Mouse (Mus musculus) kidney, postnatal 0 days (tissue): ENCODE results near the gene Rad9a. TPM values are rescaled to one million over a fixed set of nuclear protein-coding genes. Genes with fewer than 3 reads are reported as not detected.
A peak's percentile ranks its signal among the peaks of the same experiment; 100 is the strongest.

ENCODE experiments used
- ATAC-seq: fragments of 200-750 bp; cut with Nextera tagmentation; replicated peaks from 2 replicates; pipeline ENCODE4 v1.8.0; 2017; ENCODE audit warnings: low read depth, moderate number of reproducible peaks, moderate TSS enrichment, moderate library complexity; ENCODE audit not compliant: low FRiP score
- DNase-seq: peaks from one replicate; pipeline ENCODE4 v3.0.0-alpha.2; 2016; ENCODE audit warnings: low spot score
- H3K27ac ChIP-seq: fragments of 300-500 bp; sonication (generic); 2 replicates; pipeline ENCODE4 v1.5.1; 2014; ENCODE audit warnings: mild to moderate bottlenecking
- H3K27me3 ChIP-seq: fragments of 300-500 bp; sonication (generic); 2 replicates; pipeline ENCODE4 v1.6.1; 2014; ENCODE audit warnings: low read length, mixed read lengths; ENCODE audit not compliant: insufficient read depth
- H3K36me3 ChIP-seq: fragments of 300-500 bp; sonication (generic); 2 replicates; pipeline ENCODE4 v1.6.1; 2014; ENCODE audit warnings: low read length, mixed read lengths; ENCODE audit not compliant: insufficient read depth
- H3K4me1 ChIP-seq: fragments of 300-500 bp; sonication (generic); replicated peaks from 2 replicates; pipeline ENCODE4 v1.6.1; 2014; ENCODE audit warnings: antibody characterized with exemption, low read length, mixed read lengths; ENCODE audit not compliant: insufficient read depth
- H3K4me2 ChIP-seq: fragments of 300-500 bp; sonication (generic); 2 replicates; pipeline ENCODE4 v1.6.1; 2014; ENCODE audit warnings: mild to moderate bottlenecking, low read length, moderate library complexity, mixed read lengths
- H3K4me3 ChIP-seq: fragments of 300-500 bp; sonication (generic); replicated peaks from 2 replicates; pipeline ENCODE4 v1.5.1; 2014; ENCODE audit warnings: low read depth, low read length
- H3K9ac ChIP-seq: fragments of 300-500 bp; sonication (generic); 2 replicates; pipeline ENCODE4 v1.6.1; 2014; ENCODE audit warnings: low read depth, low read length
- H3K9me3 ChIP-seq: fragments of 300-500 bp; sonication (generic); replicated peaks from 2 replicates; pipeline ENCODE4 v1.6.1; 2016; ENCODE audit warnings: low read length, inconsistent platforms, mixed read lengths
- CTCF ChIP-seq: IDR thresholded peaks from 2 replicates; pipeline ENCODE4 v1.5.1; 2016; ENCODE audit warnings: antibody characterized with exemption, low read depth, mild to moderate bottlenecking, moderate library complexity
- WGBS: fragments of 180-500 bp; shearing (Covaris S2); extraction: QIAGEN DNeasy Blood & Tissue Kit; methylation state at CpG from one replicate; pipeline ENCODE4 v1.1.7; 2014; 5-methylcytosine and 5-hydroxymethylcytosine counted together
- polyA plus RNA-seq: library from polyadenylated mRNA; unstranded; fragments of >200 nt; fragmentation: Nextera tagmentation; extraction: Ambion mirVana; gene quantifications from 2 replicates; pipeline ENCODE4 v1.2.1, GENCODE M21; 2015

Rad9a gene
- polyA plus RNA-seq, 1 experiment from 2014 or later, result 22.8 TPM

- Histone ChIP-seq H3K27ac (no peak overlapping the region), H3K9ac (no peak overlapping the region), H3K4me3 (no peak overlapping the region), H3K36me3 (no peaks in the 10 kb centered on the region), H3K4me1 (peaks cover 9% of the 10 kb centered on the region), H3K9me3 (no peaks in the 10 kb centered on the region), H3K27me3 (no peaks in the 10 kb centered on the region), H3K4me2 (no peak overlapping the region)
- DNase-seq (peak; percentile 12), ATAC-seq (no peak)
- 58% methylated on average over 4 of the region's 4 CpGs for WGBS
- TF ChIP-seq CTCF, result peak; percentile 33; the same call in 1 of the 2 replicates
Observed at GRCm38 (mm10) chr19:4204889-4205288, 3.4 kb upstream of the Rad9a start.

GRCm38 (mm10) chr19:4203604-4204326, 2.3 kb upstream of the Rad9a start:
- Histone ChIP-seq H3K9me3 (no peaks in the 10 kb centered on the region), H3K4me1 (peaks cover 9% of the 10 kb centered on the region), H3K4me2 (no peak overlapping the region), H3K4me3 (no peak overlapping the region), H3K36me3 (peaks cover 6% of the 10 kb centered on the region; the same call in 1 of the 2 replicates), H3K27me3 (no peaks in the 10 kb centered on the region), H3K9ac (no peak overlapping the region), H3K27ac (no peak overlapping the region)
- DNase-seq (peak; percentile 11), ATAC-seq (no peak)
- TF ChIP-seq CTCF, result no peak
- WGBS, result 63% methylated on average over 13 of the region's 13 CpGs

- WGBS, result 60% methylated on average over 3 of the region's 3 CpGs
- ATAC-seq, result no peak
- no peak for DNase-seq
- peaks cover 9% of the 10 kb centered on the region for H3K4me1 ChIP-seq
- H3K4me2 ChIP-seq, result no peak overlapping the region
- no peak overlapping the region for H3K27ac ChIP-seq
- no peaks in the 10 kb centered on the region for H3K27me3 ChIP-seq
- no peak overlapping the region for H3K4me3 ChIP-seq
- H3K36me3 ChIP-seq, result peaks cover 6% of the 10 kb centered on the region; the same call in 1 of the 2 replicates
- no peaks in the 10 kb centered on the region for H3K9me3 ChIP-seq
- no peak overlapping the region for H3K9ac ChIP-seq
- peak; percentile 32 for TF ChIP-seq CTCF
Observed at GRCm38 (mm10) chr19:4203148-4203547, 1.7 kb upstream of the Rad9a start.

GRCm38 (mm10) chr19:4202149-4202548, 687 bp upstream of the Rad9a start:
- ATAC-seq, result no peak

GRCm38 (mm10) chr19:4197180-4197579, 4.3 kb downstream of the Rad9a start:
- ATAC-seq, result no peak

More at GRCm38 (mm10) chr19:4202149-4202548, 687 bp upstream of the Rad9a start:
- Histone ChIP-seq H3K4me1 (peaks cover 9% of the 10 kb centered on the region), H3K4me2 (peak overlapping the region; percentile 87), H3K36me3 (peaks cover 6% of the 10 kb centered on the region; the same call in 1 of the 2 replicates), H3K9ac (peak overlapping the region; percentile 62), H3K27me3 (no peaks in the 10 kb centered on the region), H3K4me3 (peak overlapping the region; percentile 53), H3K27ac (no peak overlapping the region), H3K9me3 (no peaks in the 10 kb centered on the region)
- no peak for DNase-seq
- whole genome bisulfite sequencing, result 42% methylated on average over 7 of the region's 7 CpGs
- no peak for TF ChIP-seq CTCF

GRCm38 (mm10) chr19:4196548-4196947, 4.9 kb downstream of the Rad9a start:
- 0% methylated on average over 5 of the region's 5 CpGs for WGBS
- no peak for TF ChIP-seq CTCF
- ATAC-seq, result no peak
- Histone ChIP-seq H3K9ac (0 out of 2 replicates have a peak overlapping the region, but pooled peaks have one; percentile 24), H3K27me3 (no peaks in the 10 kb centered on the region), H3K4me1 (peaks cover 19% of the 10 kb centered on the region), H3K27ac (no peak overlapping the region), H3K36me3 (peaks cover 32% of the 10 kb centered on the region), H3K4me2 (no peak overlapping the region), H3K9me3 (no peaks in the 10 kb centered on the region), H3K4me3 (no peak overlapping the region)
- DNase-seq, result no peak

More at GRCm38 (mm10) chr19:4197180-4197579, 4.3 kb downstream of the Rad9a start:
- Histone ChIP-seq H3K4me2 (no peak overlapping the region), H3K36me3 (peaks cover 32% of the 10 kb centered on the region), H3K9me3 (no peaks in the 10 kb centered on the region), H3K27me3 (no peaks in the 10 kb centered on the region), H3K4me3 (no peak overlapping the region), H3K4me1 (peaks cover 19% of the 10 kb centered on the region), H3K27ac (no peak overlapping the region), H3K9ac (no peak overlapping the region)
- WGBS, result 59% methylated on average over 3 of the region's 3 CpGs
- DNase-seq, result no peak
- no peak for TF ChIP-seq CTCF
